Mouse (Mus musculus): ENCODE data around the gene Tmbim6. TPM values are rescaled to one million over a fixed set of nuclear protein-coding genes. Genes with fewer than 3 reads are reported as not detected.

Gene Tmbim6
- polyA plus RNA-seq, 1 experiment from 2014 or later, result 370 TPM

DNA sequence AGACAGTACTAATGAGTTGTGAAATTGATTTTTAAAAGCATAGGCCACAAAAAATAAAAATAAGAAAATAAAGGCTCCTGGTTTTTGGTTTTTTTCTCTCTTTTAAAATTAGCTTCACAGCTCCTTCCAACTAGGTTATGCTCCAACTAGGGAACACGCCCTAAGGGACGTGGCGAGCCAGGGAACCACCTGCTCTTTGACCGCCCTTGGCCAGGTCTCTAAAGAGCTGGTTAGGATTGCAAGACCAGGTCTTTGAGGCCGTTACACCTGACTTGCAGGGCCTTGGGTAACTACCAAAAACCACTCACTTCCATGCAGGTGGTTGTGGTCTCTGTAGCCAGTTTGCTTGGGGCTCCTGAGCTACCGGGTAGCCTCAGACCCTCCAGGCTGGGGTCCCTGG lies 707 bp upstream of the Tmbim6 start:
- Histone ChIP-seq H3K4me3 (ENCODE audit: low read depth, low read length) (peak overlapping the region; percentile 87; the same call in 1 of the 2 replicates), H3K4me1 (replicated peaks; ENCODE audit: control insufficient read depth, insufficient read depth, low read length) (peaks cover 18% of the 10 kb centered on the region), H3K4me2 (ENCODE audit: low read length) (peak overlapping the region; percentile 83), H3K27ac (ENCODE audit: low read depth) (no peak overlapping the region), H3K9ac (ENCODE audit: low read length) (no peak overlapping the region), H3K9me3 (ENCODE audit: control insufficient read depth, low read length) (no peaks in the 10 kb centered on the region), H3K27me3 (replicated peaks; ENCODE audit: control insufficient read depth, insufficient read depth, low read length) (no peaks in the 10 kb centered on the region), H3K36me3 (ENCODE audit: control insufficient read depth, insufficient read depth, low read length) (no peaks in the 10 kb centered on the region)
- DNase-seq (ENCODE audit: low spot score), result no peak
- WGBS, result 86% methylated on average over 6 of the region's 6 CpGs
- ATAC-seq (replicated peaks; ENCODE audit: low FRiP score, low TSS enrichment, low read depth), result no peak

GRCm38 (mm10) chr15:99393386-99394252 lies 937 bp downstream of the Tmbim6 start:
- 5% methylated on average over 24 of the region's 24 CpGs for WGBS
- H3K4me3 ChIP-seq (ENCODE audit: low read depth, low read length), result peak overlapping the region; percentile 87
- H3K9me3 ChIP-seq (ENCODE audit: control insufficient read depth, low read length), result no peaks in the 10 kb centered on the region
- peak overlapping the region; percentile 91 for H3K27ac ChIP-seq (ENCODE audit: low read depth)
- H3K4me2 ChIP-seq (ENCODE audit: low read length), result peak overlapping the region; percentile 95
- H3K27me3 ChIP-seq (replicated peaks; ENCODE audit: control insufficient read depth, insufficient read depth, low read length), result no peaks in the 10 kb centered on the region
- peak overlapping the region; percentile 90 for H3K9ac ChIP-seq (ENCODE audit: low read length)
- peaks cover 18% of the 10 kb centered on the region for H3K4me1 ChIP-seq (replicated peaks; ENCODE audit: control insufficient read depth, insufficient read depth, low read length)
- ATAC-seq (replicated peaks; ENCODE audit: low FRiP score, low TSS enrichment, low read depth) (peak; percentile 63), DNase-seq (ENCODE audit: low spot score) (no peak)
- no peaks in the 10 kb centered on the region for H3K36me3 ChIP-seq (ENCODE audit: control insufficient read depth, insufficient read depth, low read length)

GRCm38 (mm10) chr15:99396462-99396861 lies 3.8 kb downstream of the Tmbim6 start:
- DNase-seq (ENCODE audit: low spot score) (no peak), ATAC-seq (replicated peaks; ENCODE audit: low FRiP score, low TSS enrichment, low read depth) (no peak)
- H3K4me3 ChIP-seq (ENCODE audit: low read depth, low read length), result no peak overlapping the region
- H3K4me1 ChIP-seq (replicated peaks; ENCODE audit: control insufficient read depth, insufficient read depth, low read length), result peaks cover 18% of the 10 kb centered on the region
- WGBS, result 64% methylated on average over 1 of the region's 1 CpGs
- H3K9ac ChIP-seq (ENCODE audit: low read length), result no peak overlapping the region
- no peaks in the 10 kb centered on the region for H3K27me3 ChIP-seq (replicated peaks; ENCODE audit: control insufficient read depth, insufficient read depth, low read length)
- H3K4me2 ChIP-seq (ENCODE audit: low read length), result no peak overlapping the region
- no peaks in the 10 kb centered on the region for H3K9me3 ChIP-seq (ENCODE audit: control insufficient read depth, low read length)
- peaks cover 6% of the 10 kb centered on the region for H3K36me3 ChIP-seq (ENCODE audit: control insufficient read depth, insufficient read depth, low read length)
- H3K27ac ChIP-seq (ENCODE audit: low read depth), result no peak overlapping the region

DNA sequence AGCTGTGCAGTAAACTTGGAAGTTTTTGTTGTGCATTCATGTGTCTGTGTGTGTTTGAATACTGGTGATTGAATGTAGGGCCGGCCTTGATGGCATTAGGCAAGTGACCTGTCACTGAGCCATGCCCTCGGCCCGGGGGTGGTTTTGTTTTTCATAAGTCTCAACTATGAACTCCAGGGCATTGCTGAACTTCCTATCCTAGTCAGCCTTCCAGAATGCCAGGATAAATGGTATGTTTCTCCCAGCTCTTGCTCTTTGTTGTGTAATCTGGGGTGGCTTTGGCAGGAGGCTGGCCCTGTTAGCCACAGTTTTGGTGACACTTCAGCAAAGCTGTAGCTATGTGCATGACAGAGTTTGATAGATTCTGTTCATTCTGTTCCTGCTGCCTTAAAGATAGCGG lies 4.2 kb downstream of the Tmbim6 start:
- Histone ChIP-seq H3K9ac (ENCODE audit: low read length) (no peak overlapping the region), H3K9me3 (ENCODE audit: control insufficient read depth, low read length) (no peaks in the 10 kb centered on the region), H3K27me3 (replicated peaks; ENCODE audit: control insufficient read depth, insufficient read depth, low read length) (no peaks in the 10 kb centered on the region), H3K36me3 (ENCODE audit: control insufficient read depth, insufficient read depth, low read length) (peaks cover 10% of the 10 kb centered on the region), H3K4me2 (ENCODE audit: low read length) (no peak overlapping the region), H3K4me3 (ENCODE audit: low read depth, low read length) (no peak overlapping the region), H3K4me1 (replicated peaks; ENCODE audit: control insufficient read depth, insufficient read depth, low read length) (peaks cover 18% of the 10 kb centered on the region), H3K27ac (ENCODE audit: low read depth) (no peak overlapping the region)
- DNase-seq (ENCODE audit: low spot score) (no peak), ATAC-seq (replicated peaks; ENCODE audit: low FRiP score, low TSS enrichment, low read depth) (no peak)
- 67% methylated on average over 4 of the region's 4 CpGs for WGBS

- Histone ChIP-seq H3K27me3 (replicated peaks; ENCODE audit: control insufficient read depth, insufficient read depth, low read length) (no peaks in the 10 kb centered on the region), H3K27ac (ENCODE audit: low read depth) (no peak overlapping the region), H3K4me2 (ENCODE audit: low read length) (no peak overlapping the region), H3K9me3 (ENCODE audit: control insufficient read depth, low read length) (no peaks in the 10 kb centered on the region), H3K4me1 (replicated peaks; ENCODE audit: control insufficient read depth, insufficient read depth, low read length) (peaks cover 18% of the 10 kb centered on the region), H3K36me3 (ENCODE audit: control insufficient read depth, insufficient read depth, low read length) (peaks cover 15% of the 10 kb centered on the region), H3K4me3 (ENCODE audit: low read depth, low read length) (no peak overlapping the region), H3K9ac (ENCODE audit: low read length) (no peak overlapping the region)
- ATAC-seq (replicated peaks; ENCODE audit: low FRiP score, low TSS enrichment, low read depth), result no peak
- 93% methylated on average over 2 of the region's 2 CpGs for WGBS
- no peak for DNase-seq (ENCODE audit: low spot score)
These were observed 4.9 kb downstream of the Tmbim6 start for GRCm38 (mm10) chr15:99397622-99398021.

DNA sequence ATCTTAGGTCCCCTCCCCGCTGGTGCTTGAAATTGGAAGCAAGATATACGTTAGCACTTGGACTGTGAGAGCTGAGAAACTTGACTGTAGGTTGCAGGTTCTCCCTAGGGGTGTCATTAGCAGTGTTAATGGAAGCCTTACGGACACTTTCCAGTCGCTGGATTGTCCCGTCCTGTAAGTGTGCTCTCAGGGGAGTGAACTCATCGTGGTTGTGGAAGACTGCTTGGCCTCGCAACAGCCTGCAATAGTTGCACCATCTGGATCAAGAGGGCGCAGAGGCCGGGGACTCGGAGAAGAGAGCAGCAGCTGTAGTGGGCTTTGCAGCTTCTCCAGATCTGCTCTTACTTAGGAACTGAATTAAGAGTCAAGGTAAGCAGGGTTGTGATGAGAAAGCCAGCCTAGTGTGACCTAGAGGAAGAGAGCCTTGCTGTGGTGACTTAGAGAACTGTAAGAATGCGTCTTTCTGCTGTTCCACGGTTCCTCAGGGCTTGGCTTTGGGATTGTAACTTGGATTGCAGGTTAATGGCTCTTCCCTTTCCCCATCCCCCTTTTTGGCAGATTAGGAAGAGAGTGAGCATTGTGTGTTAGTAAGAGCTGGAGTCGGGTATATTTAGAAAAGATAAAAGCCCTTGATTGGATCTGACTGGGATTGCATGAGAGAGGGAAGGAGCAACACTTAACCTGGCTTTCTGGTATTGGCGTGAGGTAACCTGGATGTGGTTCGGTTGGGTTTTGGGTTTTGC lies 7.0 kb downstream of the Tmbim6 start:
- ATAC-seq (replicated peaks; ENCODE audit: low FRiP score, low TSS enrichment, low read depth) (no peak), DNase-seq (ENCODE audit: low spot score) (no peak)
- H3K4me2 ChIP-seq (ENCODE audit: low read length), result no peak overlapping the region
- WGBS, result 80% methylated on average over 15 of the region's 15 CpGs
- no peak overlapping the region for H3K27ac ChIP-seq (ENCODE audit: low read depth)
- no peak overlapping the region for H3K9ac ChIP-seq (ENCODE audit: low read length)
- no peaks in the 10 kb centered on the region for H3K27me3 ChIP-seq (replicated peaks; ENCODE audit: control insufficient read depth, insufficient read depth, low read length)
- peaks cover 33% of the 10 kb centered on the region for H3K36me3 ChIP-seq (ENCODE audit: control insufficient read depth, insufficient read depth, low read length)
- H3K9me3 ChIP-seq (ENCODE audit: control insufficient read depth, low read length), result no peaks in the 10 kb centered on the region
- peaks cover 12% of the 10 kb centered on the region for H3K4me1 ChIP-seq (replicated peaks; ENCODE audit: control insufficient read depth, insufficient read depth, low read length)
- H3K4me3 ChIP-seq (ENCODE audit: low read depth, low read length), result no peak overlapping the region

- H3K4me1 ChIP-seq (replicated peaks; ENCODE audit: control insufficient read depth, insufficient read depth, low read length), result peaks cover 3% of the 10 kb centered on the region
- no peak overlapping the region for H3K27ac ChIP-seq (ENCODE audit: low read depth)
- no peak for DNase-seq (ENCODE audit: low spot score)
These were observed 7.9 kb downstream of the Tmbim6 start for GRCm38 (mm10) chr15:99400602-99401001.

GRCm38 (mm10) chr15:99403159-99403889 lies 10.6 kb downstream of the Tmbim6 start:
- Histone ChIP-seq H3K36me3 (ENCODE audit: control insufficient read depth, insufficient read depth, low read length) (peaks cover 70% of the 10 kb centered on the region), H3K27ac (ENCODE audit: low read depth) (no peak overlapping the region), H3K4me3 (ENCODE audit: low read depth, low read length) (no peak overlapping the region), H3K27me3 (replicated peaks; ENCODE audit: control insufficient read depth, insufficient read depth, low read length) (no peaks in the 10 kb centered on the region), H3K9ac (ENCODE audit: low read length) (no peak overlapping the region), H3K4me1 (replicated peaks; ENCODE audit: control insufficient read depth, insufficient read depth, low read length) (no peaks in the 10 kb centered on the region), H3K4me2 (ENCODE audit: low read length) (no peak overlapping the region), H3K9me3 (ENCODE audit: control insufficient read depth, low read length) (no peaks in the 10 kb centered on the region)
- WGBS, result 85% methylated on average over 12 of the region's 12 CpGs
- 0 out of 2 replicates have a peak, but pooled peaks have one; percentile 53 for ATAC-seq (replicated peaks; ENCODE audit: low FRiP score, low TSS enrichment, low read depth)
- DNase-seq (ENCODE audit: low spot score), result no peak

More at GRCm38 (mm10) chr15:99400602-99401001, 7.9 kb downstream of the Tmbim6 start:
- H3K36me3 ChIP-seq (ENCODE audit: control insufficient read depth, insufficient read depth, low read length), result peaks cover 42% of the 10 kb centered on the region
- no peak overlapping the region for H3K9ac ChIP-seq (ENCODE audit: low read length)
- ATAC-seq (replicated peaks; ENCODE audit: low FRiP score, low TSS enrichment, low read depth), result no peak
- H3K9me3 ChIP-seq (ENCODE audit: control insufficient read depth, low read length), result no peaks in the 10 kb centered on the region
- H3K4me2 ChIP-seq (ENCODE audit: low read length), result no peak overlapping the region
- WGBS, result 82% methylated on average over 6 of the region's 6 CpGs
- no peaks in the 10 kb centered on the region for H3K27me3 ChIP-seq (replicated peaks; ENCODE audit: control insufficient read depth, insufficient read depth, low read length)
- no peak overlapping the region for H3K4me3 ChIP-seq (ENCODE audit: low read depth, low read length)
